Mouse (Mus musculus) brain, embryonic 14.5 days (tissue): ENCODE results near the gene Cpn2.

Source experiments
- CTCF ChIP-seq: fragments of 200-500 bp; IDR thresholded peaks from 2 replicates; pipeline ENCODE4 v1.5.1; 2012; ENCODE audit warnings: inconsistent platforms, mild to moderate bottlenecking, moderate library complexity, borderline replicate concordance; ENCODE audit not compliant: insufficient read depth, insufficient read length; ENCODE audit errors: extremely low read depth
- POLR2A ChIP-seq: fragments of 200-500 bp; IDR thresholded peaks from 2 replicates; pipeline ENCODE4 v1.6.1; 2012; ENCODE audit warnings: mild to moderate bottlenecking, inconsistent platforms, borderline replicate concordance; ENCODE audit not compliant: poor library complexity, insufficient read depth, insufficient read length, severe bottlenecking; ENCODE audit errors: extremely low read depth

GRCm38 (mm10) chr16:30271223-30271761 is 4.0 kb upstream of the Cpn2 start:
- no peak for TF ChIP-seq CTCF
- TF ChIP-seq POLR2A, result no peak
